Mouse (Mus musculus) lung, adult 2 months (tissue): ENCODE data around the gene Btbd35f26.
"Not testable (repeated sequence)": the region's sequence is repeated elsewhere in the genome, so short reads cannot be mapped to it uniquely, and the experiment has no call there.

ENCODE experiments used
- CTCF ChIP-seq: fragments of 200-500 bp; IDR thresholded peaks from 2 replicates; pipeline ENCODE4 v1.5.1; 2011; ENCODE audit warnings: mild to moderate bottlenecking, low read length, control low read depth; ENCODE audit not compliant: insufficient read depth
- POLR2A ChIP-seq: fragments of 200-500 bp; IDR thresholded peaks from 2 replicates; pipeline ENCODE4 v1.6.1; 2011; ENCODE audit warnings: low read depth, mild to moderate bottlenecking, control low read depth, low read length, borderline replicate concordance; ENCODE audit errors: extremely low read depth

GRCm38 (mm10) chrX:31336154-31336553 lies at the start of gene Btbd35f26:
- not testable (repeated sequence) for TF ChIP-seq CTCF, POLR2A
